Mouse (Mus musculus) lung, embryonic 15.5 days (tissue): Measurements from ENCODE around the gene Erp29. TPM values are rescaled to one million over a fixed set of nuclear protein-coding genes. Genes with fewer than 3 reads are reported as not detected.
"Not testable (repeated sequence)": the region's sequence is repeated elsewhere in the genome, so short reads cannot be mapped to it uniquely, and the experiment has no call there.

Experiments used
- ATAC-seq: fragments of 200-750 bp; cut with Nextera tagmentation; 2 replicates; pipeline ENCODE4 v1.8.0; 2017; ENCODE audit warnings: moderate number of reproducible peaks, borderline replicate concordance; ENCODE audit not compliant: low FRiP score, low TSS enrichment; ENCODE audit errors: extremely low read depth
- H3K27ac ChIP-seq: fragments of 300-500 bp; sonication (generic); 2 replicates; pipeline ENCODE4 v1.5.1; 2015; ENCODE audit warnings: moderate library complexity, mild to moderate bottlenecking, inconsistent platforms
- H3K27me3 ChIP-seq: fragments of 300-500 bp; sonication (generic); 2 replicates; pipeline ENCODE4 v1.6.1; 2015; ENCODE audit warnings: inconsistent platforms
- H3K36me3 ChIP-seq: fragments of 300-500 bp; sonication (generic); 2 replicates; pipeline ENCODE4 v1.6.1; 2015; ENCODE audit warnings: inconsistent platforms
- H3K4me1 ChIP-seq: fragments of 300-500 bp; sonication (generic); 2 replicates; pipeline ENCODE4 v1.6.1; 2015; ENCODE audit warnings: inconsistent platforms
- H3K4me2 ChIP-seq: fragments of 300-500 bp; sonication (generic); 2 replicates; pipeline ENCODE4 v1.6.1; 2015; ENCODE audit warnings: inconsistent platforms, mild to moderate bottlenecking, moderate library complexity
- H3K4me3 ChIP-seq: fragments of 300-500 bp; sonication (generic); 2 replicates; pipeline ENCODE4 v1.5.1; 2015; ENCODE audit warnings: mild to moderate bottlenecking, inconsistent platforms
- H3K9ac ChIP-seq: fragments of 300-500 bp; sonication (generic); 2 replicates; pipeline ENCODE4 v1.6.1; 2015; ENCODE audit warnings: inconsistent platforms
- H3K9me3 ChIP-seq: fragments of 300-500 bp; sonication (generic); 2 replicates; pipeline ENCODE4 v1.6.1; 2016; ENCODE audit warnings: inconsistent platforms
- WGBS: fragments of 180-500 bp; shearing (Covaris S2); methylation state at CpG from one replicate; pipeline ENCODE4 v1.1.7; 2015; 5-methylcytosine and 5-hydroxymethylcytosine counted together
- polyA plus RNA-seq: library from polyadenylated mRNA; unstranded; fragments of >200 nt; fragmentation: Nextera tagmentation; extraction: Ambion mirVana; gene quantifications from 2 replicates; pipeline ENCODE4 v1.2.1, GENCODE M21; 2015

Erp29 gene
- polyA plus RNA-seq = 146 and 149 TPM in 2 replicates

- ATAC-seq = peak; percentile 95
- Histone ChIP-seq H3K9me3 (no peaks in the 10 kb centered on the region), H3K4me3 (peak within 1 kb of the TSS; percentile 90), H3K4me1 (peaks cover 28% of the 10 kb centered on the region), H3K36me3 (peaks cover 21% of the 10 kb centered on the region), H3K4me2 (peak within 1 kb of the TSS; percentile 74), H3K27me3 (no peaks in the 10 kb centered on the region), H3K9ac (peak within 1 kb of the TSS; percentile 95), H3K27ac (peak within 1 kb of the TSS; percentile 95)
- WGBS = under 1% methylated on average over 61 of the region's 97 CpGs
Observed at GRCm38 (mm10) chr5:121452026-121452869, at the start of gene Erp29. Erp29 (minus strand) TSS chr5:121452506.

GRCm38 (mm10) chr5:121501424-121501996 is 49.2 kb upstream of the Erp29 start:
- H3K36me3 ChIP-seq, H3K27ac ChIP-seq, H3K4me3 ChIP-seq, H3K9ac ChIP-seq, ATAC-seq, H3K4me1 ChIP-seq, H3K4me2 ChIP-seq, H3K9me3 ChIP-seq, H3K27me3 ChIP-seq: not testable (repeated sequence)
- WGBS = 67% methylated on average over 11 of the region's 17 CpGs

- H3K4me2 ChIP-seq = no peak overlapping the region
- no peak overlapping the region for H3K27ac ChIP-seq
- WGBS = 58% methylated on average over 7 of the region's 7 CpGs
- H3K4me1 ChIP-seq = no peaks in the 10 kb centered on the region
- no peaks in the 10 kb centered on the region for H3K27me3 ChIP-seq
- no peaks in the 10 kb centered on the region for H3K36me3 ChIP-seq
- no peak overlapping the region for H3K9ac ChIP-seq
- no peak for ATAC-seq
- H3K4me3 ChIP-seq = no peak overlapping the region
- H3K9me3 ChIP-seq = no peaks in the 10 kb centered on the region
Observed at GRCm38 (mm10) chr5:121500719-121501118, 48.4 kb upstream of the Erp29 start.

- H3K9ac ChIP-seq = no peak overlapping the region
- no peak for ATAC-seq
- H3K27me3 ChIP-seq = no peaks in the 10 kb centered on the region
- no peak overlapping the region for H3K4me2 ChIP-seq
- no peak overlapping the region for H3K4me3 ChIP-seq
- H3K36me3 ChIP-seq = no peaks in the 10 kb centered on the region
- H3K27ac ChIP-seq = no peak overlapping the region
- H3K9me3 ChIP-seq = no peaks in the 10 kb centered on the region
- no peaks in the 10 kb centered on the region for H3K4me1 ChIP-seq
- WGBS = 61% methylated on average over 8 of the region's 8 CpGs
Observed at GRCm38 (mm10) chr5:121493305-121493704, 41.0 kb upstream of the Erp29 start.

- Histone ChIP-seq H3K4me1 (no peaks in the 10 kb centered on the region), H3K4me3 (no peak overlapping the region), H3K27me3 (no peaks in the 10 kb centered on the region), H3K4me2 (no peak overlapping the region), H3K27ac (no peak overlapping the region), H3K36me3 (no peaks in the 10 kb centered on the region), H3K9ac (no peak overlapping the region), H3K9me3 (no peaks in the 10 kb centered on the region)
- WGBS = 58% methylated on average over 5 of the region's 5 CpGs
- ATAC-seq = no peak
Observed at GRCm38 (mm10) chr5:121484801-121485200, 32.5 kb upstream of the Erp29 start.

- ATAC-seq = no peak
Observed at GRCm38 (mm10) chr5:121477680-121478079, 25.4 kb upstream of the Erp29 start.

GRCm38 (mm10) chr5:121476040-121476439 is 23.7 kb upstream of the Erp29 start:
- WGBS = 59% methylated on average over 1 of the region's 1 CpGs
- Histone ChIP-seq H3K4me2 (no peak overlapping the region), H3K9me3 (no peaks in the 10 kb centered on the region), H3K4me3 (no peak overlapping the region), H3K4me1 (no peaks in the 10 kb centered on the region), H3K27me3 (no peaks in the 10 kb centered on the region), H3K36me3 (no peaks in the 10 kb centered on the region), H3K27ac (no peak overlapping the region), H3K9ac (no peak overlapping the region)
- no peak for ATAC-seq

More at GRCm38 (mm10) chr5:121477680-121478079, 25.4 kb upstream of the Erp29 start:
- Histone ChIP-seq H3K27ac (no peak overlapping the region), H3K9me3 (no peaks in the 10 kb centered on the region), H3K9ac (no peak overlapping the region), H3K4me1 (no peaks in the 10 kb centered on the region), H3K27me3 (no peaks in the 10 kb centered on the region), H3K36me3 (no peaks in the 10 kb centered on the region), H3K4me3 (no peak overlapping the region), H3K4me2 (no peak overlapping the region)
- 30% methylated on average over 3 of the region's 3 CpGs for WGBS

- H3K4me1 ChIP-seq = no peaks in the 10 kb centered on the region
- no peak for ATAC-seq
- no peaks in the 10 kb centered on the region for H3K9me3 ChIP-seq
- no peak overlapping the region for H3K9ac ChIP-seq
- no peak overlapping the region for H3K4me3 ChIP-seq
- H3K4me2 ChIP-seq = no peak overlapping the region
- no peak overlapping the region for H3K27ac ChIP-seq
- WGBS = 46% methylated on average over 7 of the region's 7 CpGs
- no peaks in the 10 kb centered on the region for H3K27me3 ChIP-seq
- H3K36me3 ChIP-seq = no peaks in the 10 kb centered on the region
Observed at GRCm38 (mm10) chr5:121474610-121475009, 22.3 kb upstream of the Erp29 start.

- Histone ChIP-seq H3K9me3 (no peaks in the 10 kb centered on the region), H3K36me3 (no peaks in the 10 kb centered on the region), H3K4me1 (peaks cover 5% of the 10 kb centered on the region; the same call in 1 of the 2 replicates), H3K27ac (no peak overlapping the region), H3K27me3 (no peaks in the 10 kb centered on the region), H3K4me3 (no peak overlapping the region), H3K4me2 (no peak overlapping the region), H3K9ac (no peak overlapping the region)
- no peak for ATAC-seq
- WGBS = 81% methylated on average over 2 of the region's 2 CpGs
Observed at GRCm38 (mm10) chr5:121472411-121472810, 20.1 kb upstream of the Erp29 start.

- H3K4me3 ChIP-seq = no peak overlapping the region
- 0 out of 2 replicates have a peak overlapping the region, but pooled peaks have one; percentile 5 for H3K27ac ChIP-seq
- H3K9me3 ChIP-seq = no peaks in the 10 kb centered on the region
- H3K9ac ChIP-seq = no peak overlapping the region
- WGBS = 8% methylated on average over 3 of the region's 3 CpGs
- no peaks in the 10 kb centered on the region for H3K36me3 ChIP-seq
- H3K4me2 ChIP-seq = no peak overlapping the region
- no peaks in the 10 kb centered on the region for H3K27me3 ChIP-seq
- H3K4me1 ChIP-seq = peaks cover 5% of the 10 kb centered on the region; the same call in 1 of the 2 replicates
- peak; percentile 73 for ATAC-seq
Observed at GRCm38 (mm10) chr5:121469566-121469965, 17.3 kb upstream of the Erp29 start.

GRCm38 (mm10) chr5:121463601-121464250 is 11.4 kb upstream of the Erp29 start:
- no peaks in the 10 kb centered on the region for H3K36me3 ChIP-seq
- 31% methylated on average over 5 of the region's 5 CpGs for WGBS
- no peak overlapping the region for H3K9ac ChIP-seq
- H3K27me3 ChIP-seq = no peaks in the 10 kb centered on the region
- ATAC-seq = no peak
- H3K27ac ChIP-seq = no peak overlapping the region
- no peak overlapping the region for H3K4me2 ChIP-seq
- no peaks in the 10 kb centered on the region for H3K9me3 ChIP-seq
- no peak overlapping the region for H3K4me3 ChIP-seq
- no peaks in the 10 kb centered on the region; the same call in 1 of the 2 replicates for H3K4me1 ChIP-seq

- Histone ChIP-seq H3K9ac (no peak overlapping the region), H3K9me3 (no peaks in the 10 kb centered on the region), H3K27ac (no peak overlapping the region), H3K4me3 (no peak overlapping the region), H3K4me1 (no peaks in the 10 kb centered on the region; the same call in 1 of the 2 replicates), H3K27me3 (no peaks in the 10 kb centered on the region), H3K4me2 (no peak overlapping the region), H3K36me3 (no peaks in the 10 kb centered on the region)
- no peak for ATAC-seq
- 44% methylated on average over 5 of the region's 5 CpGs for WGBS
Observed at GRCm38 (mm10) chr5:121462967-121463366, 10.7 kb upstream of the Erp29 start.
